Mouse (Mus musculus): ENCODE measurements around the gene Gfod1. TPM values are rescaled to one million over a fixed set of nuclear protein-coding genes. Genes with fewer than 3 reads are reported as not detected.

Gfod1 gene
- total RNA-seq, 2 experiments from 2014 or later: 4.9 to 10.8 TPM

DNA sequence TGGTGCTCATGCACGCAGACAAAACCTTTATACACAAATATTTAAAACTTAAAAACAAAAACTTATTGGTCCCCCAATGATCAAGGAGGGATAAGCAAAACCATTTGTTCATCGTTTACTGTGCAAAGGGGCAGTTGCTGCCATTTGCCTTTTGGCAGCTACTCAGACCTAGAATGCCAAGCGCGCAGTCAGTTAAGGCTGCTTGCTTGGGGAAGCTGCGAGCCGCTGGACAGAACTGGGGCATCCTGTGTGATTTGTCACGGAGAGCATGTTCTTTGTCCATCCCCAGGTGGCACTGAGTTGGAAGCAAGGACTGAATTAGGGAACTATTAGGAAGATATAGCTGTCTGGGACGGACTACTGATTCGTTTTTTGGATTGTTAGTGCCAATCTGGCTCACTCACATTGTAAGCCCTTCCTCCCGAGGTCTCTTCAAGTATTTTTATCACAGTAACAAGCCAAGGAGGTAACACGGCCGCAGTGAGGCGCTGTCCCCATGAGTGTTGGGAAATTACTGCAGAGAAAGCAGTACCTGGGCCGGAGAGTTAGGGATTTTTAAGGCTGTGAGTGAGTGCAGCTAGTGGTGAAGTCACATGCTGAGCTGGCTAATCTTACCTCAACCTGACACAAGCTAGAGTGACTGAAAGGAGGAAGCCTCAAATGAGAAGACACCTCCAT lies 131.8 kb downstream of the Gfod1 start:
- no peak for ATAC-seq (ENCODE audit: poor library complexity, severe bottlenecking)

DNA sequence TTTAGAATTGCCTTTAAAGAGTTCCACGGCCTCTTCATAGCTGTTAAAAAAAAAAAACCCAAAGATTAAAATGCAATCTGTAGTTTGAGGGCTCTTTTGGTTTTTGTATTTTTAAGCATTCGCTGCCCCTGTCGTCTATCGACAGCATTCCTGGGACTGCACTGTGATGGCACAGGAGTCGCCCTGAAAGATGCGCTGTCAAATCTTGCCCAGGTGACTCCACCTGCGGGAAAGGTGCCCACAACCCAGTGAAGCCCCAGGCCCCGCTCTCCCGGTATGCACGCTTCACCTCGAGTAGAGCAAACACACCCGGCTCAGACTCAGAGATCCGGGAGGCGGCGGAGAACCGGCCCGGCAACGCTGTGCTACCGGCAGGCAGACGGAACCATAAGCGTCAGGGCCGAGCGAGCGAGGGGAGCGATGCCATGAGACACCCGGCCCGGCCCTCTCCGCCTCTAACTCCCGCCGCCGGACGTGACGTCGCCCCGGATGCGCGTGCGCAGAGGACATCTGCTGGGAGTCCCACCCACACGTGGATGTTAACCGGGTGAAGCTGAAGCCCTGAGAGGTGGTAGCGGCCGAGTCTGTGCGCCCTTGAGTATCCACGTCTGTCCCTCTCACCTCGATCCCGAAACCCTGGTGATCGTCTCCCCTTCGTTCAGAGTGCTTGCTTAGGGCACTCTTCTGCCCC lies 132.8 kb downstream of the Gfod1 start, which contains the start of gene Tbc1d7:
Gene Tbc1d7 (minus strand): TSS at position 482 of the 691 bp plus-strand sequence.
- peak; percentile 98 for ATAC-seq (ENCODE audit: poor library complexity, severe bottlenecking)

DNA sequence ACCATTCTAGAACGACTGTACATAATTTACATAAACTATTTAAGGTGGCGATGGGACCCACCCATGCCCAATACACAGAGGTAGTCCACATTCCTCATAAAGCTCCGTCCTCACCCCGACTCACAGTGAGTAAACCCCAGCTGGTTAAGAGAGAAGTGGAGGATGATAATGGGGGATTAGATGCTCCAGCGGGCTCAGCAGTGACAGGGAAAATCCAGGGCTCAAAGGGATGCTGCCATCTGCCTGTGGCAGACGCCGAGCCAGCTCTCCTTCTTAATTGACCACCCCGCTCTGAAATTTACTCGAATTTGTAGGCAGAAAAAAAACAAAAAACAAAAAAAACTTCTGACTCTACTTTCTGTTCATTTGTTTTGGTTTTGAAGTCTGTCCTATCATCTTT lies 136.3 kb downstream of the Gfod1 start:
- no peak for ATAC-seq (ENCODE audit: poor library complexity, severe bottlenecking)

DNA sequence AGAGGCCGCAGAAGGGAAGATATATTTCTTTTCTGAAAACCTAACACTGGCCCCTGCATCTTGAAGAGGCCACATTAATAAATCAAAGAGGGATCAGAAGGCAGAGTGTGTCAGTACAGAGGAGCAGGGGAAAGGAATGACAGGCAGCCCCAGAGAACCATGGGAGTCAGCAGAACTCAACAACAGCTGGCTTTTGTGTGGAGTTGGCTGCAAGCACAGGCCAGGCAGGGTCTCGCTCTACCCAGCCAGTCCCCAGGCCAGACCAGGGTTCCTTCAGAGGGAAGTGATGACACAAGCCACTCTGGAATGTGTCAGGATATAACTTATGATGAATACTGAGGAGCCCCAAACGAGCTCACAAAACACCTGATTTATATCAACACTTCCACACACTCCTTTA lies 144.5 kb downstream of the Gfod1 start:
- no peak for ATAC-seq (ENCODE audit: poor library complexity, severe bottlenecking)

DNA sequence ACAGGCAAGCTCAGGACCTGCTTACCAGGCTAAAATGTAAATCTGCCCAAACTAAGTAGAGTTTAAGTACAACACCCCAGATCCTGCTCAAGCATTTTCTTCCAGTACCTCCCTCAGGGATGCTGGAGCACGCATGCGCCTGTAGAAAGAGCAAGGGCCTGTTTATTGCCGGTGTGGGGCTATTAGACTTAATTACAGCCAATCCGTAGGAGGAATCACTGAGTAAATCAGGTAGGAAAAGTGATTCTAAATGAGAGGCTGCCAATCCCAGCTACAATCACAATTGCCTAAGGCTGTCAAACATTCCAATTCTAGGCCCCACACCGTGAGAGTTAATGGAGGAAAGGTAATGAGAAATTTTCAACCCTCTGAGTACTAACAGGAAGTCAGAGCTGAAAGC lies 145.7 kb downstream of the Gfod1 start:
- ATAC-seq (ENCODE audit: poor library complexity, severe bottlenecking): no peak

DNA sequence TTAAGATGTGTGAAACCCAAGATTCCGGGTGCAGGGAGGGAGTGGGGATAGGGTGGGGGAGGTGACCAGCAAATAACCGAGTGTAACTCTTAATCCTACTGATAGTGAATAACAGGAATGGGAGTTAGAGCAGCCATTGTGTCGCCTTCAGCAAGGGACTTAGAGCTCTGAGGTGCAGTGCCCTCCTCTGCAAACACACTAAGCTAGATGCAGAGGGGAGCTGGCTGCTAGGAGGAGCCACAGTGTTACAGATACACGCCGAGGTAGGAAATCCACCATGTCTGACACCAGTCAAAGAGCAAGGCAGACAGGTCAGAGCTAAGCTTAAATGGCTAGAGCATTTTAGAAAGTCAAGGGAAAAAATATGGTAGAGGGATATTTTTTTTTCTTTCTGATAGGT lies 146.6 kb downstream of the Gfod1 start:
- ATAC-seq (ENCODE audit: poor library complexity, severe bottlenecking): no peak

DNA sequence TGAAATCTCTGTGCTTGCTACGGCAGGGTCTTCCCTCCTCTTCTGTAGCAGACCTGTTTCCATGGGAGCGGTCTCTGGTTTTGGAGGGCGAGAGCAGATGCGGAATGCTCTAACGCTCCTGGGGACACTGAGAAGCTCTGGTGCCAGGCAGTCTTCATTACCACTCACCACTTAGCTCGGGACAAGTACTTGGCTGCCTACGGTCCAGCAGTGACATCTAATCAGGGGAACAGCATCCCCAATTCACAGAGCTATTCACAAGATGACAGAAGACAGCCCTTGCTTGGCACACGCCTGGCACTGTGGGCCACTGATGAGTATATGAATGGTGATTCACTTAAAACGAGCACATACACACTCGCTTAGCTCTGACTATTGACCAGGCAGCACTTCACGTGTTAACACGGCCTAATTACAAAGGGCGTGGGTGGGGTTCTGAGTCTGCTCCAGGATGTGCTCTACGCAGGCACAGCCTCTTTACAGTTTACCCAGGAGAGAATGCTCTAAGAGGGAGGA lies 151.9 kb downstream of the Gfod1 start:
- ATAC-seq (ENCODE audit: poor library complexity, severe bottlenecking): no peak

DNA sequence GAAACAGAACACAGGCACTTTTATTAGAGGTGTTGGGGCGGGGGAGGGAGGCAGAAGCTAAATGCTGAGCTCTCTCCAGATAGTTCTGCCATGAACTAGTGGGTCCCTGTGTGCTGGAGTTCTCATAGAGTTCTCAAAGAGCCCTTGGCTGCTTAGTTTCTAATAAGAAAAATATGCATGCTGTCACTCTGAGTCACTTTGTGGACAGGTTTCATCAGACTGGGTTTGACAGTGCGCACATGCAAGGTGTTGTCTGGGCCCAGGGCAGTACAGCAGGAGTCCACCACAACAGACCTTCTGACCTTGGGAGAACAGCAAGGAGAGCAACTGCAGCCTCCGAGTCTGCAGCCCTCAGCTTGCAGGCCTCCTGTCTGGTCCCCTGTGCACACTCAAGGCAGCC lies 154.3 kb downstream of the Gfod1 start:
- ATAC-seq (ENCODE audit: poor library complexity, severe bottlenecking): no peak

DNA sequence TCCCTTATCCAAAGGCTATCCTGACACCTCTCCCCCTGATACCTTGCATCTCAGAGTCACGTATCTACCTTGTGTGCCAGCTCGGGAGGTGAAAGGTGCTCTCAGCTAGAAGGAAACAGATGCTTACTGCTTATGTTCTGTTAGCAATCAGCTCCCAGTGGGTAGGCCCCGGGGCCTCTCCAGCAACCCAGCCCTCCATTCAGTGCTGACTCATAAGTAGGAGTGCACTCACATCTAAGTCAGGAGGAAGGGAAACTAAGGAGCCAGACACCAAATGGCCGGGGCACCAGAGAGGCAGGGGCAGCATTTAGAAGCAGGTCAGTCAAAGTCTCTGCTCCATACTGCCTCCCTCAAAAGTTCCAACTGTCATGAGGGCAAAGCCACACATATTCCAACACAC lies 155.3 kb downstream of the Gfod1 start:
- peak; percentile 60; the same call in 1 of the 2 replicates for ATAC-seq (ENCODE audit: poor library complexity, severe bottlenecking)

DNA sequence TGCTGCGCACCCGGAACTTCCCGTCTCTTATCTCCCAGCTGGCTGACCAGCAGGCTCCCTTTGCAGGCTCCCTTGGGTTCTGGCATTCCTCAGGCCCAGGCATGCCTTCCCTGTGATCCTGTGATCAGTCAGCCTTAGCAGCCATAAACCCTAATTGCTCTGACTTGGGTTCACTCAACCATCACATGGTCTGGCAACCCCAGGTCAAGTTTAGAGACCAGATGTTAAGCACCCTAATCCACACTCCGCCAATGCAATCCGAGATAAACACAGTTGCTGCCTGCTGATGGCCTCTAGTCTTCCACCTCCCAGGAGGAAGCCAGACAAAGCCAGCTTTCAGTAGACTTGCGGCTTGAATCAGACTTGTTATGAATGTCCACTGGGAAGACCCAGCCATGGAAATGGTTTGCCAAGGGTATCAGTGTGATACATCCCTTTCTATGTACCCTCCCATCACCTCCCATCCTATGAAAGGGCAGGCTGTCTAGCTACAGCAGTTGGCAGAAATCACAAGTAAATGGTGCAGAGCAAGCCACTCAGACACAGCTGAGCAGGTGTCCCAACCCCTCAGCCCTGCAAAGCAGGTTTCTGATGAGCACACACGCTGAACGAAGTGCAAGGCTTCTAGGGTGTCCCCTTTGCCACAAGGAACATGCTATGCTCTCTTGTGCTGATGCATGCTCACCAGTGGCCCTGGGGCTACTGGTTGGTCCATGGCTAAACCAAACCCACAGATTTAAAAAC lies 157.3 kb downstream of the Gfod1 start:
- ATAC-seq (ENCODE audit: poor library complexity, severe bottlenecking): no peak

Other genes starting within 250 kb of the Gfod1 start
- gene Tbc1d7, start 132.7 kb downstream of the Gfod1 start, total RNA-seq (2015): 6.7 and 10.6 TPM in 2 replicates
- gene Tbc1d7, start 132.7 kb downstream of the Gfod1 start, total RNA-seq (2017): 3.4 and 4.9 TPM in 2 replicates
- 1.2 and 2.3 TPM in 2 replicates for gene Sirt5, start 61.3 kb upstream of the Gfod1 start, total RNA-seq (2015)
- 0.92 and 2.5 TPM in 2 replicates for gene Sirt5, start 61.3 kb upstream of the Gfod1 start, total RNA-seq (2017)
- gene Nol7, start 94.2 kb upstream of the Gfod1 start, total RNA-seq (2015): 103 and 124 TPM in 2 replicates
- gene Nol7, start 94.2 kb upstream of the Gfod1 start, total RNA-seq (2017): 147 and 159 TPM in 2 replicates
- gene Ranbp9, start 177.1 kb upstream of the Gfod1 start, total RNA-seq (2015): 117 and 133 TPM in 2 replicates
- 119 and 134 TPM in 2 replicates for gene Ranbp9, start 177.1 kb upstream of the Gfod1 start, total RNA-seq (2017)

Measured in megakaryocyte, adult 5-6 weeks (primary cell).